Mouse (Mus musculus): ENCODE results near the gene Flywch2. TPM values are rescaled to one million over a fixed set of nuclear protein-coding genes. Genes with fewer than 3 reads are reported as not detected.
A peak's percentile ranks its signal among the peaks of the same experiment; 100 is the strongest.

Flywch2 gene
- total RNA-seq (2015) (0.66 TPM in 1 of 2 replicates, not detected in the other), total RNA-seq (2017) (0.92 TPM in 1 of 2 replicates, not detected in the other)

GRCm38 (mm10) chr17:23785561-23786471, at the start of gene Flywch2:
Gene Flywch2, minus strand, starts transcription at chr17:23786081.
- peak; percentile 36 for ATAC-seq (ENCODE audit: poor library complexity, severe bottlenecking)

- no peak for ATAC-seq (ENCODE audit: poor library complexity, severe bottlenecking)
Observed at GRCm38 (mm10) chr17:23831201-23831600, 45.3 kb upstream of the Flywch2 start.

- peak; percentile 93 for ATAC-seq (ENCODE audit: poor library complexity, severe bottlenecking)
Observed at GRCm38 (mm10) chr17:23829064-23829619, 43.3 kb upstream of the Flywch2 start, which contains the start of gene Elob. Gene Elob, minus strand, starts transcription at chr17:23829136.

DNA sequence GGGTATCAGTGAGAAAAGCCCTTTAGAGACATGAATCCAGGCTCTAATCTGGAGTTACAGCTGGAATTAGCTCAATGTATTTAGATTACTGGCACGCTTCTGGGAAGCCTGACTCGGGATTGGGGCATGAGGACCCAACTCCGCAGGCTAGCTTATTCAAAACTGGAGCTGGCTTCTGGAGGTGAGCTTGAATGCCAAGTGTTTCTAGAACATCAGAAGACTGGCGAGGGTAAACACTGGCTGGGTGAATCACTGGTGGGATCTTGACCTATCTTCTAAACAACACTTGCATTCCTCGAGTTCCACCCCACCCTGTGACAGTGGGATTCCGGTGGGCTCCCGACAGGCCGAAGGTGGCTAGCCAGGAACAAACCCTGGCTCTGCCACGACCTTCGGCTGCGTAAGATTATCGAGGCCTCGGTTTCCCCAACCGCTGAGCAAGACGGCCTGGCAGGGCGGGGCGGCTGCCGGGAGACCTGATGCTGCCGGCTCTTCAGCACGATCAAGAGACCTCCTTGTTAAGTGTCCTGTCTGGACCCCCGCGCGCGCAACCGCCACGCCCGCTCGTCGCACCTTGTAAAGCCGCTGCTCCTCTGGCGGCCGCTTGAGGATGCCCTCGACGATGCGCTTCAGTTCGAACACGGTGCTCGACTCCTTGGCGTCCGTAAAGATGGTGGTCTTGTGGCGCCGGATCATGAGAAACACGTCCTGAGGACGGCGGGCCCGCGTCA, 42.6 kb upstream of the Flywch2 start:
- ATAC-seq (ENCODE audit: poor library complexity, severe bottlenecking): peak; percentile 31

DNA sequence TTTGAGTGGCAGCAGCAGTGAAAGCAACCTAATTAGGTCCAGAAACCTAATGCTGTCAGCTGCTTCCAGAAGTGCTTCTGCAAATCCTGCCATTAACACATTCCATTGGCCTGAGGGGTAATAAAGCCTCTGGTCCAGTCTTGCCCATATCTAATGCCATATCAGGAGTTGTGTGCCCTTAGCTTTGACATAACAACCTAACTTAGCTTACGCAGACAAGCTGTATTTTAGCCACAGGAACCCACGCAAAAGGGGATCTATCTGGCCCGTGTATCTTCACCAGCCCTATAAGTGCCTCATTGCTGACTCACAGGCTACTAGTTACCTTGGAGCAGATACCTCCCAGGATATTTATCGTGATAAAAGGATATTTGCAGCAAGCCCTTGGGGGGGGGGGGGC, 39.7 kb upstream of the Flywch2 start:
- ATAC-seq (ENCODE audit: poor library complexity, severe bottlenecking): no peak

DNA sequence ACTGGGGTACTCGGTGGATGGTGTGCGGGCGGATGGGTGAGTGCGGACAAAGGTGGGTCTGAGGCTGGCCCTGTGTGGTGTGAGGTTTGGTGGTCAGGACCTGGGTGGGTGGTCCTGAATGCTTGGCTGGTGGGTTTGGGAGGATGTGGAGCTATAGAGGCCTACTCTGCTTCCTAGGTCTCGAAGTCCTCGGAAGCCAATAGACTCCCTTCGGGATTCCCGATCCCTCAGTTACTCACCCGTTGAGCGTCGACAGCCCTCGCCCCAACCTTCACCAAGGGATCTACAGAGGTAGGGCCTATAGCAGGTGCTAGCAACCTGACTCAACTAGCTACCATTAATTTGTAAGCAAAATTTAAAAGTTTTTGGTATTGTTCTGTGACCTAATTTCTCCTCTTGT, 37.7 kb upstream of the Flywch2 start:
- no peak for ATAC-seq (ENCODE audit: poor library complexity, severe bottlenecking)

DNA sequence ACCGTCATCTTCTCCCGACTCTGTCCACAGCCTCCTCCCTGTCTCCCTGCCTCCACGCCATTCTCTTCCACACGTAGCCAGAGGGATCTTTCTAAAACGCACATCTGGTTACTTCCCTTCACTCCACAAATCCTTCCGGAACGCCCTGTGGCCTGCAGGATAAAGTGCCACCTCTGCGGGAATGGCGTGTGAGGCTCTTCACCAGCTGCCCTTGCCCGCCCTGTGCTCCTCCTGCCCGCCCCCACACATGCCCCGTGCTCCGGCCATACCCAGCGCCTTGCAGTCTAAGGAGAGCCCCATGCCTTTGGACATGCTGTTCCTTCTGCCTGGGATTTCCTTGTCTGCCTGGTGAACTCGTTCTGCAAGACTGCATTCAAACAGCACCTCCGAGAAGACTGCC, 37.1 kb upstream of the Flywch2 start:
- no peak for ATAC-seq (ENCODE audit: poor library complexity, severe bottlenecking)

- ATAC-seq (ENCODE audit: poor library complexity, severe bottlenecking): no peak
Observed at GRCm38 (mm10) chr17:23822094-23822493, 36.2 kb upstream of the Flywch2 start.

GRCm38 (mm10) chr17:23820731-23821130, 34.9 kb upstream of the Flywch2 start:
- no peak for ATAC-seq (ENCODE audit: poor library complexity, severe bottlenecking)

DNA sequence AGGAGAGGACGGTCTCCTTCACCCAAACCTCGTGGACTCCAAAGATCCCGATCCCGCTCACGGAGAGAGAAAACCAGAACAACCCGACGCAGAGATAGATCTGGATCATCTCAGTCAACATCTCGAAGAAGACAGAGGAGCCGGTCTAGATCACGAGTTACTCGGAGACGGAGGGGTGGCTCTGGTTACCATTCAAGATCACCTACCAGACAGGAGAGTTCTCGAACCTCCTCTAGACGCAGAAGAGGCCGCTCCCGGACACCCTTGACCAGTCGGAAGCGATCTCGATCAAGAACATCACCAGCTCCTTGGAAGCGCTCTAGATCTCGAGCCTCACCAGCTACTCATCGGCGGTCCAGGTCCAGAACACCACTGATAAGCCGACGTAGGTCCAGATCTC, 33.4 kb upstream of the Flywch2 start:
- ATAC-seq (ENCODE audit: poor library complexity, severe bottlenecking): no peak

- ATAC-seq (ENCODE audit: poor library complexity, severe bottlenecking): no peak
Observed at GRCm38 (mm10) chr17:23818579-23818978, 32.7 kb upstream of the Flywch2 start.

DNA sequence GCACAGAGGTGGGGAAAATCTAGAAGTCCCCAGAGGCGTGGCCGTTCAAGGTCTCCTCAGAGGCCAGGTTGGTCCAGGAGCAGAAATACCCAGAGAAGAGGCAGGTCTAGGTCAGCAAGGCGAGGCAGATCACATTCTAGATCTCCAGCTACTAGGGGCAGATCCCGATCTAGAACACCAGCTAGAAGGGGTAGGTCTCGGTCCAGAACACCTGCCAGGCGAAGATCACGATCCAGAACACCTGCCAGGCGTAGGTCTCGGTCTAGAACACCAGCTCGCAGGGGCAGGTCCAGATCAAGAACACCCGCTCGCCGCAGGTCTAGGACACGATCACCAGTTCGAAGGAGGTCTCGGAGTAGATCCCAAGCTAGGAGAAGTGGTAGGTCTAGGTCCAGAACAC, 29.8 kb upstream of the Flywch2 start:
- no peak for ATAC-seq (ENCODE audit: poor library complexity, severe bottlenecking)

DNA sequence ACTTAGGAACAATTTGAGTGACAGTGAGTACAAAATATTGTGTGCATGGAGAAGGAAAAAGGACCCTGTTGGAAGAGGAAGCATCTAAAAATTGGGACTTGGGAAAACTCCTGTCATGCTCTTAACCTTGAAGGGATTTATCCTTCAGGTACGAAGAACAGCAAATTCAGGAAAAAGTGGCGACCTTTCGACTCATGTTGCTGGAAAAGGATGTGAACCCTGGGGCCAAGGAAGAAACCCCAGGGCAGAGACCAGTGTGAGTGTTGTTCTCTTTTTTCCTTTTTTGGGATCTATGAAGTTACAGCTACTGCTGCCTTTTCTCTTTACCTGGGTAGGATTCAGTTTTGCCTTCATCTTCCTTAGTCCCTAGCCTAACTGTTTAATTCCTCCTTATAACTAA, 22.0 kb upstream of the Flywch2 start:
- ATAC-seq (ENCODE audit: poor library complexity, severe bottlenecking): no peak

DNA sequence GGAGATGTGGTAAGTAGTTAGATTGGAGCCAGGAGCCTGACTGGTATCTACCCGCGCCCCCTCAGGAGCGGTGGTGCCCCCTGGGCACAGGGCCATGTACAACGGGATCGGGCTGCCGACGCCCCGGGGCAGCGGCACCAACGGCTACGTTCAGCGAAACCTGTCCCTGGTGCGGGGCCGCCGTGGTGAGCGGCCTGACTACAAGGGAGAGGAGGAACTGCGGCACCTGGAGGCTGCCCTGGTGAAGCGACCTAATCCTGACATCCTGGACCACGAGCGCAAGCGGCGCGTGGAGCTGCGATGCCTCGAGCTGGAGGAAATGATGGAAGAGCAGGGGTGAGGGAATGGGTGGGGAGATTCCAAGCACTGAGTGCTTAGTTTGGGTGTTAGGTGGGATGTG, 21.0 kb upstream of the Flywch2 start:
- no peak for ATAC-seq (ENCODE audit: poor library complexity, severe bottlenecking)

DNA sequence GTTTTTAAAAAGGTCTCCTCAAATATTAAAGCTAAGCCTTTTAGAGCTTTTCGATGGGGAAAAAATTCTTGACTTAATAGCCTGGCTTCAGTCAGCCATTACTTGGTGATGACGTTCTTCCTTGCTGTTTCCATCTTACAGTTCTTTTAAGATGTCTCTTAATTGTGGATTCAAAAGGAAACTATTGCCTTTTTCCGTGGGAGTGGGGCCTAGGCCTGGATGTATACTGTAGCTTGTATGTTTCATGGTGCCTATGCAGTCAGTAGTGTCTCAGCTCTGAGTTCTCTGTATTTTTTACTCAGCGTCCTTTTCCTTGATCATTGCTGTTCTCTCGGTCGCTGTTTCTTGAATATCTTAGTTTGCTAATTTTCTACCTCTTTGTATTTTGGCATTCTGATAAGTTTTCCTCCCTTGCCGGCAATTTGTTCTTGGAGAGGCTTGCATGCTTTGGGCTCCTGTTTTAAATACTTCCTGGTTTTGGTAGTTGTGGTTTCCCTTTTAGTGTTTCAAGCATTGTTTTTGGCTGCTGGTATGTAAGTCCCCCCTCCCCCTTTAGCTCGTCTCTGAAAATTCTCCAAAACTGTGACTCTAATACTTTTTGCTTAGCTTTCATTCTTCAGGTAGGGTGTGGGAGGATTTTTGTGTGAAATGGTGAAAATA, 18.7 kb upstream of the Flywch2 start:
- no peak for ATAC-seq (ENCODE audit: poor library complexity, severe bottlenecking)

DNA sequence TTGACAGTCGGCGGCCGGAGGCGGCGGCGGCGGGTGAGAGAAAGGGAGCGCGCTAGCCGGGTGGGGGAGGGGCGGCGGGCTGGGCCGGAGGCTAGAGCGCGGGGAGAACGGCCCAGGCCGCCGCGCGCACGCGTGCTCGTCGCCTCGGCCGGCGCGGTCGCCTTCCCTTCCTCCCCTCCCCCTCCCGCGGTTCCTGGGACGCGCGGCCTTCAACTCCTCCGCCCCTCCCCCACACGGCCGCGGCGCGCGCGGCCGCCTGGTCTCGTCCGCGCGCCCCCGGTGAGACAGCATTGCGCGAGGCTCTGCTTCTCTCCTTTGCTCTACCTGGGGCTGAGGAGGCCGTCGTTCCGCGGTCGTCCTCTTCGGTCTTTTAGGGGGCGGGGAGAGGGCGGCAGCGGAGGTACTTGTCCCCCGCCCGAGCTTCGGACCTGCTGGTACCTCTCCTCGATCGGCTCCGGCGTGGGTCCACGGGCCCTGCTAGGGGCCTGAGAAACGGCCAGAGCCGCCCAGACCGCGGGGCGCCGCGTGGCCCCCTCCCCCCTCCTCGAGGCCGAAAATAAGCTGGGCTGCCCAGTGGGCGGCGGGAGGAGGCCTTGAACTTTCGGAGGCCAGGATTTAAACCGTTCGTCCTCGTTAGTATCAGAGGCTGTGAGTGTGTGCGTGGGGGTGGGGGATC, 17.6 kb upstream of the Flywch2 start:
- peak; percentile 20 for ATAC-seq (ENCODE audit: poor library complexity, severe bottlenecking)

DNA sequence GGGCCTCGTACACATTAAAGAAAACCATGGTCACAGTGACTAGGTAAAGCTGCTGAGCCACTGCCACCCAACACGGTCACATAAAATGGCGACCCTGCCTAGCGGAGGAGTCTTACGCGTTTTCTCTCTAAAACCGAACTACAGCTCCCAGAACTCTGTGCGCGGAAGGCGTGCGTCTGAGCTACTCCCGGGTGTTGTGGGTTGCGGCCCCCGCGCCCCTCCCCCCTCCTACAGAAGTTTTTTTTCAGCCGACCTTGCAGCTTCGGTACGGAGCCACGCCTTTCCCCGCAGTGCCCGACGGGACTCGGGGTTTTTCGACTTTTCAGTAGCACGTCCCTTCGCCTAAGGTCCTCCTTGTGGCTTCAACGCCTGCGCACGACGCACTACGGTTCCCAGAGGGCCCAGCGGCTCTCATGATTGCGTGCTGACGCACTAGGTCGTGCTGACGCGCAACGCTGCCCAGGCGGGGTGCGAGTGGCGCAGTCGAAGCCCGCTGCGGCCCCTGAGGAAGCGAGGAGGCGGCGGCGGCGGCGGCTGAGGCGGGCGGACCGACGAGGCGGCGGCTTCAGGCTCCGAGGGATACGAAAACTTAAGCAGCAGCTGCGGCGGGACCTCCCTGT, 17.0 kb upstream of the Flywch2 start:
- peak; percentile 91 for ATAC-seq (ENCODE audit: poor library complexity, severe bottlenecking)

DNA sequence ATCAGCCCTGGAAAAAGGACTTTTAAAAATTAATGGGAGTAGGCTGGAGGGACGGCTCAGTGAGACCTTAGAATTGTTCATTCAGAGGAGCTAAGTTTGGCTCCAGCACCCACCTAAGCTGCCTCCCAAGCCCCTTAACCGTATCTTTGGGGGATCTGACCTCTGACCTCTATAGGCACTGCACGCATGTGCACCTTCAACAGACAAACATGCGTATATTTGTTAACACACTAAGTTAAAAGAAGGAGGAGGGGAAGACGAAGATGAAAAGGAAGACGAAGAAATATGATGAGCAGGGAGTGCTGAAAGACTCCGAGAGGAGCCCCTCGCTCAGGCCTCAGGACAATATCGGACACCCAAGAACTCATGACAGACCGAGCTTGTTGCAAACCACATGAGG, 15.7 kb upstream of the Flywch2 start:
- ATAC-seq (ENCODE audit: poor library complexity, severe bottlenecking): no peak

DNA sequence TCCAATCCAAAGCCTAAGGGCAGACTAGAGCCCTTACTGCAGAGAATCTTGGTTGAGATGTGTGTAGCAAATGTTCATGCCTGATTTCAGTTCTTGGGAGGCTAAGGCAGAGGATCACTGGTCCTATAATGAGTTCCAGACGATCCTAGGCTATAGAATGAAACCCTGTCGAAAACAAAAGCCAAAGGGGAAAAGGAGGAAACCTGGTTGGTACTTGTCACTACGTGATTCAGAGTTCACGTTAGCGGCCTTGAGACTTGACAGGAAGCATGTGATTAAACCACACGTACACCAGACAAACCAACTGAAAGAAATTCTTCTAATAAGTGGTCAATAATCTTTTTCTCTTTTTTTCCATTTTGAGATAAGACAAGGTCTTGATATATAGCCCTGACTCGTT, 11.4 kb upstream of the Flywch2 start:
- no peak for ATAC-seq (ENCODE audit: poor library complexity, severe bottlenecking)

GRCm38 (mm10) chr17:23795323-23795722, 9.4 kb upstream of the Flywch2 start:
- ATAC-seq (ENCODE audit: poor library complexity, severe bottlenecking): no peak
